Comparison of ENCODE assay signal across 9 mouse cellular contexts in genomic region chr8:61522132-61522531, GRCm38 (mm10). TPM values are rescaled to one million over a fixed set of nuclear protein-coding genes. Genes with fewer than 3 reads are reported as not detected.
DNase-seq lines count a peak whose midpoint lies in the region; ATAC-seq and TF ChIP-seq lines count a peak whose summit lies in the region.
"Had no signal": no experiment of that assay in that cellular context is flagged by ENCODE, and none has a peak within 500 bp of the region (broad histone marks: within the 10 kb centered on the region; RNA-seq: fewer than 3 reads in every experiment).

No protein-coding gene starts in this region.

- no peak overlapping the region for H3K4me3 ChIP-seq in gastrocnemius, adult 2 months
- H3K4me3 ChIP-seq: limb, embryonic 13.5 days had no signal

- TF ChIP-seq CTCF in gastrocnemius, adult 2 months (IDR thresholded peaks at IDR 0.05), result peak; percentile 62

- no peak for ATAC-seq in inflammation-experienced regulatory T-cells, adult 6 months

- H3K27ac ChIP-seq in gastrocnemius, adult 2 months, result no peak overlapping the region
- H3K27ac ChIP-seq: limb, embryonic 13.5 days had no signal

- intact Hi-C loops in gastrocnemius, adult 2 months (cut with DNase I), result no loop called here
- intact Hi-C loops in gastrocnemius, postnatal 36 days (cut with DNase I), result no loop called here
- intact Hi-C loops in left cerebral cortex, postnatal 4 days (cut with DNase I), result loop anchor here (5.0 kb wide), 1 partner anchor 355 kb away; no protein-coding TSS in a partner anchor

- DNase-seq in gastrocnemius, adult 2 months, result no peak
- no peak for DNase-seq in gastrocnemius, postnatal 36 days
- DNase-seq in right cerebral cortex, adult 18-20 months, result peak; percentile 34
- no peak for DNase-seq in right cerebral cortex, postnatal 36 days (ENCODE audit: low spot score in 2 of 2)
- peak; percentile 30 for DNase-seq in brain, adult 2 months (ENCODE audit: low read depth, low spot score)
- DNase-seq in left cerebral cortex, postnatal 4 days, result peak; percentile 13
- DNase-seq in thymus, postnatal 4 days, result peak; percentile 37

RNA-seq across cellular contexts. Expression of gene Cbr4, which starts 34.6 kb away (rescaled TPM):
- total RNA-seq in gastrocnemius, adult 2 months (2021), result 10 to 100 TPM; 31.5 to 42.1 TPM
- 10 to 100 TPM; 33.6 to 34.1 TPM for total RNA-seq in gastrocnemius, postnatal 36 days (2021)
- 10 to 100 TPM; 12.5 to 14.0 TPM for total RNA-seq in left cerebral cortex, postnatal 4 days (2021)
- polyA plus RNA-seq in inflammation-experienced regulatory T-cells, adult 6 months (2017; shearing (Covaris generic)), result 10 to 100 TPM; 19.9 to 25.3 (median 23.4) TPM

Comparison
In these comparisons a context has a peak if more than half of its experiments do, and no peak if none do; other contexts are left out.
1. DNase-seq: peak in right cerebral cortex, adult 18-20 months (single experiment), brain, adult 2 months (single experiment), left cerebral cortex, postnatal 4 days (single experiment) and thymus, postnatal 4 days (single experiment); none in gastrocnemius, adult 2 months (single experiment), gastrocnemius, postnatal 36 days (0 of 2) and right cerebral cortex, postnatal 36 days (0 of 2).